Mouse (Mus musculus) gonadal fat pad, adult 2 months (tissue): ENCODE measurements at regions not wholly inside any gene's neighbourhood (a gene's known extent, or its start where the extent isn't known, plus 50 kb on each side); places are given as distances from the start of the nearest gene placed in this dataset.

Source experiments
- DNase-seq: peaks from one replicate; pipeline ENCODE4 v3.0.0-alpha.2; 2012; ENCODE audit warnings: low read depth

DNA sequence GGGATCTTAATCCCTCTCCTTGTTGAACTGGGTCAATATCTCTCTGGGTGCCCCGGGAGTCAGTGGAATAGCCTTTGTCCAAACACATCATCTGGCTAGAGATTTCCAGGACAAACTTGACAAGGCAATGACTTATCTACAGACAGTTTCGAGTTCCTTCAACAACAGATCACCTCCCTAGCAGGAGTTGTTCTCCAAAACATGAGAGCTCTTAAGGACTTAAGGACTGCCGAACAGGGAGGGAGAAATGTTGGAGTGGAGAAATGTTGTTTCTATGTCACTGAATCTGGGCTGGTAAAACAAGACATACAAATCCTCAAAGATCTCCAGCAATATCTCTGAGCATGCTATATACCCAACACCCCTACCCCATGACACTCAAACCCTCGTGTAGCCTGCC lies 59.7 kb upstream of the Cox10 start:
- no peak for DNase-seq

DNA sequence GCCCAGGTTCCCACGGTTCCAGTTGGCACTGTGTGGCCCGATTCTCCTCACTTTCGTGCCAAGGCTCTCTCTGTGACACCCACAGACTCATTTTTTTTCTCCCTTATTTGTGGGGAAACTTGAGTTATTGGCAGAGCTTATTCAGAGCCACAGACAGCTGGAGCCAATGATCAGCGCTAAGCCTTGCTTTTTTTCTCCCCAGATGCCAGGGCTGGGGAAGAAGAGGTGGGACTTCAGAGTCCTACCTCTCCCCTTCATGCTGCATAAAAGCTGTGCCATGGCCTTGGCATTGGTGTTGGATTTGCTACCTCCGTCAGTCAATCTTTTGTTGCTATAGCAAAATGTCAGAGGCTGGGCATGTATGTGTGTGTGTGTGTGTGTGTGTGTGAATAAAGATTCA lies 56.5 kb upstream of the Cox10 start:
- DNase-seq: no peak

DNA sequence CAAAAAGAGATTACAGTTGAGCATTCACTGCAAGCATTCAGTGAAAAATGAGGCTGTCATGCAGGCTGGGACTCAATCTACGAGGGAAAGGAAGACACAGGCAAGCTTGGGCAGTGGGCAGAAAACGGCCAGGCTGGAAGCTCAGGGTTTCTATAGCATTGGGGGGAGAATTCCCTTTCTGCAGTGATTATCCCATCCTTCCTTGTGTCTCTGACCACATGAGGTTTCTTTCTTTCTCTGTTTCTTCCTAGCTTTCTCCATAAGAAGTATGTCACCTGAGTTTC lies 56.0 kb upstream of the Cox10 start:
- no peak for DNase-seq

DNA sequence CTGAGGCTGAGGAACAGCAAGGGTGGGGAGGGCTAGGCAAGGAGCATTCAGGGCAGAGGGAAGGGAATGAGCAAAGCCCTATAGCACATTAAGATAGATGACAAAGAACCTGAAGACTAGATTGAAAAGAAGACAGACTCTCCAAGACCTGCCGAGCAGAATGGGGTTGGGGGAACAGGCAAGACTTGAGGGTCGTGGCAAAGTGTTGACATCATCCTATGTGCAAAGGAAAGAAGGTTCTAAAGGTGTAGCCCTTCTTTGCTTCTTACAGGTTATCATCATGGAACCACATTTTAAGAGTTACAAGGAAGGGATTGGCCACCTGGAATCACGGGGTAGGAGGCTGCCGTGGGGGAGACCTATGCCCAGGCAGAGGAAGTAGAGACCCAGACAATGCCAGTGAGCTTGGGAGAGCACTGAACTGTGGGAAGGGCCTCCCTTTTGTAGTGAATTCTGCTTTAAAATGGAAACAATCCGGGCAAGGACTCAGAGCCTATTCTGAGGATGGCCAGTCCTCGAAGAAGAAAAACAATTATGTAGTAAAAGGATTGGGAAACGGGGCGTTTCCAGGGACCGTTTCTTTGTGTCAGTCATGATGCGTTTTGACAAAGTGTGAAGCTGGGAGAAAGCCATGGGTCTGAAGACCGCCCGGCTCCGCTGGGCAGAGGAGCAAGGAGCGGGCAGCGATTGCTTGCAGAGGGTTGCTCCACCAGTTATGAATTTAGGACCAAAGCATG lies 55.5 kb upstream of the Cox10 start:
- no peak for DNase-seq
